Mouse (Mus musculus): ENCODE measurements around the gene Tarbp1.

Gene Tarbp1

DNA sequence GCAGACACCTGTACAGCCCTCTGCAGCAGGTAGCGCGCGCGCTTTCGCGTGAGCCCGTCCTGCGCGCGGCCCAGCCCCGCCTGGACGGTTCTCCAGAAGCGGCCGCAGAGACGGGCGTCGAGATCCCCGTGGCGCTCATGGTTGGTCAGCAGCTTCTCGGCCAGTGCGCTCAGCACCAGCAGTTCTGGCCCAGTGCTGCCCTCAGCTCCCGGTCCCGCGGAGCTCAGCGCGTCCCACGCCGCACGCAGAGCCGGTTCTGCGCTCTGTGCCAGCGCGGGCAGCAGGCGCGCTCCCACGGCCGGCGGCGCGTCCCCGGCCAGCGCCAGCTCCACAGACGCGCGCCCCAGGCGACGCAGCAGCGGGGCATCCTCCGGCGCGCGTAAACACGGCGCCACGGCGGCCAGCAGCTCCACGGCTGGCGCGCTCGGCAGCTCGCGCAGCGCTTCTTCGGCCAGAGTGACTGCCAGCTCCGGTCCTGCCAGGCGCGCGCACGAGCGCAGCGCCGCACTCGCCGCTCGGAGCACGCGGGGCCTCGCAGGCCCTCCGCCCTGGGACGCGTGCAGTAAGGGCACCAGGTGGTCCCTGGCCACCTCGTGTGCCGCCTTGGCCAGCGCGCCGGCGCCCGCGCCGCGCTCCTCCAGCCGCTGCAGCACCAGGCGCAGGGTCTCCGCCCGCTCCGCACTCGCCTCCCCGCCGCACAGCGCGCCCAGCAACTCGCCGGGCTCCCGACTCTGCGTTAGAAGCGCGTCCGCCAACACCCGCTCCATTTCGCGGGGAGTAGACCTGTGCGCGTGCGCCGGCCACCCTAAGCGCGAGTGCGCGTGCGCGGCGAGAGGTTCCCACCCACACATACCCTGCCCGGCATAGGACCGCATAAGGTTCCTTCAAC lies at the start of gene Tarbp1:
TSS of gene Tarbp1 (minus strand) at position 767 of the 889 bp plus-strand sequence.
- peak; percentile 96 for DNase-seq (ENCODE audit: low spot score)

- DNase-seq (ENCODE audit: low spot score), result no peak
These were observed 49.5 kb upstream of the Tarbp1 start for GRCm38 (mm10) chr8:126524233-126524985.

GRCm38 (mm10) chr8:126523060-126523574 lies 48.3 kb upstream of the Tarbp1 start:
- no peak for DNase-seq (ENCODE audit: low spot score)

DNA sequence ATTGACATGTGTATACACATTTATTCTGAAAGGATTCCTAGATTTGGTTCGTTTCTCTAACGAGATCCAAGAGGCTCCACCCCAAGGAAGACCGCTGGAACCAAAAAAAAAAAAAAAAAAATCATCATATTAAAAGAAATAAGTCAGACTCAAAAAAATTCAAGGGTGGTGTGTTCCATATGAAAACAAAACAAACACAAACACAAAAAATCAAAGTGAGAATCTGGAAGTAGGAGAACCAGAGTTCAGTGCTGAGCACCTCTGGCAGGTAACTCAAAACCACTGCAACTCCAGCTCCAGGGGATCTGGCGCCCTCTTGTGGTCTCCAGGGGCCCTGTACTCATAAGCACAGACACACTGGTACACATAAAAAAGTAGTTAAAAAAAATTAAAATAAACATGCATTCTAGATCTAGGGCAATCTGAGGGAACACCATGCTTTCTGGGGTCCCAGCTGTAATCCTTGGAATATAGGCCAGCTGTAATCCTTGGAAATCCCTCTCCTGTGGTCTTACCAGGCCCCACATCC lies 44.6 kb upstream of the Tarbp1 start:
- DNase-seq (ENCODE audit: low spot score), result no peak

GRCm38 (mm10) chr8:126516620-126517577 lies 42.0 kb upstream of the Tarbp1 start:
- peak; percentile 79 for DNase-seq (ENCODE audit: low spot score)

GRCm38 (mm10) chr8:126514011-126514964 lies 39.4 kb upstream of the Tarbp1 start:
- DNase-seq (ENCODE audit: low spot score), result peak; percentile 46

- DNase-seq (ENCODE audit: low spot score), result no peak
These were observed 36.0 kb upstream of the Tarbp1 start for GRCm38 (mm10) chr8:126510866-126511265.

- DNase-seq (ENCODE audit: low spot score), result no peak
These were observed 34.8 kb upstream of the Tarbp1 start for GRCm38 (mm10) chr8:126509635-126510034.

- no peak for DNase-seq (ENCODE audit: low spot score)
These were observed 34.2 kb upstream of the Tarbp1 start for GRCm38 (mm10) chr8:126508871-126509586.

DNA sequence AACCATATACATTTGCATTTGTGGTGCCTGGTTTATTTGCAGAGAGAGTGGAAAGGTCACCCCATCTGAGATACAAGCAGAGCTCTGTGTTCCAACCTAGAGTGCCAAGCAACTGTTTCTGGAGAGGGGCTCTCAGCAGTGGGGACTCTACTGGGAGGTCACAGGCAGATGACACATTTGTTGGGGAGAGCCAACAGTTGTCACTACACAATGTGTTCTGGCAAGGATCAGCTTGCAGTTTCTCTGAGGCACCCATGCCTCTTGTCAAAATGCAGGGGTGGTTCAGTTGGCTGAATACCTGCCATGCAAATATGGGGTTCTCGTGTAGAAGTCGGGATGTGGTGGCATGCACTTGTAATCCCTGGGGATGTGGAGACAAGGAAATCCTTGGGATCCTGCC lies 33.4 kb upstream of the Tarbp1 start:
- DNase-seq (ENCODE audit: low spot score), result no peak

DNA sequence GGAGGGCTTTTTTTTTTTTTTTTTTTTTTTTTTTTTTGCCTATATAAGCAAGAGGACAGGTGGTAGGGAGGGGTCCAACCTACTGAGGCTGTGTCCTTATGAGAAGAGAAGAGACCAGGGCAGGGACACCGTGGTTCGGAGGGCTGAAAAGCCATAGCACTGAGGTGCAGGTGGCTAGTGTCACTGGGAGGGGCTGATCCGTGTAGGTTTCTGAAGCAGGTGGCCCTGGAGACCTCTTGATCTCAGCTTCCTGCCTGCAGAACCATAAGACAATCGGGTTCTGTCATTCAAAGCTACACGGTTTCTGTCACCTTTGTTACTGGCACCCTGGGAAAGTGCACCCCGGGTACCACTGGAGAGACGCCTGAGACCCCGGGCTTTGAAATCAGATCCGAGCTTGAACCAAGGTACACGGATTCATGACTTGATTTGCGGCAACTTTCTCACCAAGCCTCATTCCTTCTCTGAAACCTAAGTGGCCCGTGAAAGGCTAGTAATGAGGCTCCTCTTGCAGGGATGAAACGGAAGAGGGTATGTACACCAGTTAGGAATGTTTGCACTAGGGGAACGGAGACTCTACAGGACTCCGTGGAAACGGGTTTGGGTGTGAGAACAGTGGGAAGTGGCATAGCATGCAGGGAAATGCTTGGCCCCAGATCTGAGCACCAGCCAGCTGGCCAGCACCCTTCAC lies 29.8 kb upstream of the Tarbp1 start:
- DNase-seq (ENCODE audit: low spot score), result no peak

- peak; percentile 22 for DNase-seq (ENCODE audit: low spot score)
These were observed 27.9 kb upstream of the Tarbp1 start for GRCm38 (mm10) chr8:126502722-126503121.

GRCm38 (mm10) chr8:126499371-126499770 lies 24.5 kb upstream of the Tarbp1 start:
- DNase-seq (ENCODE audit: low spot score), result no peak

DNA sequence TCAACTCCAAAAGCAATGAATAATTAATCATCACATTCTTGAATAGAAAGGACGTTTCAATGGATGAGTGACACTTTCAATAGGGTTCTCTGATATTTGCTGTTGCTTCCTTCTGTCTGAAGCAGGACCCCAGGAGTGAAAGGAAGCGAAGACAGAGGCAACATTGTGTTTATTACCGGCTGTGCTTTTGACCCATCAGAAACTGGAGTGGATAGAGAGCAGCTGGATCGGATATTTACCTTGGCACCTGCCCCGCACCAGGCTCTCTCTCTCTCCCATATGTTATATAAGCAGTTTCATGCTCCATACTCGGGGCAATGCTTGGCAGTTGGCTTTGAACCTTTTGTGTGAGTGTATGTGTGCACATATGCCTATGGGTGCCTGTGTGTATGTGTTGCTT lies 23.6 kb upstream of the Tarbp1 start:
- no peak for DNase-seq (ENCODE audit: low spot score)

DNA sequence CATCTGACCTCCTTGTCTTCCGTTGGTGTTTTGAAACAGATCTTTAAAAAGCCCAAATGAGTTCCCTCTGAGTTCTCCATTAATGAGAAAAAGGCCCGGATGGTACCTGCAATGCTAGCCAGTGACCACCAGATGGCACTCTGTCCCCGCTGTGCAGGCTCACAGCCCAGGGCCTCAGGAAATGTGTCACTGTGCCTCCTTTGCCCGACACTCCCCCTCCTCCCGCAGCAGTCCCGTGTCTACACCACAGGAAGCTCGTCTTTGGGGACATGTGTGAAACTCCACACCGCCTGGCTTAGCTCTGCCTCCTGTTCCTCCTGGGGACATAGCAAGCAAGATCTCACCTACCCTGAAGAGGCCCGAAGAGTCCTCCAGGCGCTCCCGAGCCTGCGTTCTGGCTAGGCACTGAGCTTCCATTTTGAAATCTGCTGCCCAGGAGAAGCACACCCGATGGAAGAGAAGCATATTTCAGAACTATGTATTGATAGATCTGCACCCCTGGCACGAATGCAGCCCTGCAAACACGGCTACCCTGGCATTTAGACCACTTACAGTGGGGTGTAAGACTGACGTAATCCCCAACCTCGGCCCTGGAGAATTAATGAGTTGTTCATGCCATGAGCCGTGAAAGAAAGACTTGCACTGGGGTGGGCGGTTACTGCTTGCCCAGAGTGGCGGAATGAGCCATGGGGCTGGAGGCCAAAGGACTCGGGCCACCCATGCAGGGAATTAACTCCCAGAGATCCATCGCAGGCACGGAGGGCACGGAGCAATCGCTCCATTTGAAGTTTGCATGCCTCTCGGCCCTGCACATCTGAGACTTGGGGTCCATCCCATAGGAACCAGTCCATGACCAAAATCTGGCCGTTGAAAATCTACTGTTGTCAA lies 22.9 kb upstream of the Tarbp1 start:
- peak; percentile 91 for DNase-seq (ENCODE audit: low spot score)

GRCm38 (mm10) chr8:126496915-126497314 lies 22.1 kb upstream of the Tarbp1 start:
- DNase-seq (ENCODE audit: low spot score), result no peak

- no peak for DNase-seq (ENCODE audit: low spot score)
These were observed 20.6 kb upstream of the Tarbp1 start for GRCm38 (mm10) chr8:126495461-126495860.

All from embryo, embryonic 10 days (tissue).